Mouse (Mus musculus) left cerebral cortex, adult 2 months (tissue): ENCODE results near the gene Cpne2. TPM values are rescaled to one million over a fixed set of nuclear protein-coding genes. Genes with fewer than 3 reads are reported as not detected.

Source experiments
- DNase-seq, 2 experiments: peaks; one replicate each; pipeline ENCODE4 v3.0.0; 2021 to 2022; ENCODE audit warnings: low spot score in 2 of 2, mixed read lengths in 1 of 2; ENCODE audit errors: extremely low spot score in 1 of 2
- H3K27ac ChIP-seq: fragments of 200-600 bp; 2 replicates; pipeline ENCODE4 v1.8.1; 2022
- H3K4me3 ChIP-seq: fragments of 200-600 bp; 2 replicates; pipeline ENCODE4 v1.8.1; 2022
- CTCF ChIP-seq: fragments of 200-600 bp; IDR thresholded peaks from 2 replicates; pipeline ENCODE4 v1.8.1; 2022; ENCODE audit warnings: antibody characterized with exemption, mild to moderate bottlenecking, moderate library complexity
- intact Hi-C: fragments of 180-260 bp; cut with DNase I; formaldehyde crosslinking; loops from one replicate; pipeline ENCODE4 v1.15.1; 2025
- long read RNA-seq, 2 experiments: library from polyadenylated mRNA; stranded (forward); transcript quantifications; one replicate each; pipeline ENCODE4 v2.0.0; 2021; ENCODE audit warnings: borderline mapping rate in 2 of 2
- total RNA-seq, 2 experiments: library from RNA; stranded (reverse); gene quantifications; 2 replicates each; pipeline ENCODE4 v1.2.3; 2021

Gene Cpne2
- 10 to 100 TPM; 19.9 to 26.1 TPM for total RNA-seq
- long read RNA-seq, experiment 1, transcript Cpne2-201 (16 exons, 2,342 nt) = major isoform, 25 of 28 reads
- long read RNA-seq, experiment 1, partial matches to known transcripts = 1 of 28 reads
- long read RNA-seq, experiment 1, other reads (novel, unspliced or antisense) = 1 of 28 reads
- long read RNA-seq, experiment 2, transcript Cpne2-201 (16 exons, 2,342 nt) = major isoform, 21 of 26 reads
- long read RNA-seq, experiment 2, partial matches to known transcripts = 1 of 26 reads
- long read RNA-seq, experiment 2, other reads (novel, unspliced or antisense) = 4 of 26 reads

DNA sequence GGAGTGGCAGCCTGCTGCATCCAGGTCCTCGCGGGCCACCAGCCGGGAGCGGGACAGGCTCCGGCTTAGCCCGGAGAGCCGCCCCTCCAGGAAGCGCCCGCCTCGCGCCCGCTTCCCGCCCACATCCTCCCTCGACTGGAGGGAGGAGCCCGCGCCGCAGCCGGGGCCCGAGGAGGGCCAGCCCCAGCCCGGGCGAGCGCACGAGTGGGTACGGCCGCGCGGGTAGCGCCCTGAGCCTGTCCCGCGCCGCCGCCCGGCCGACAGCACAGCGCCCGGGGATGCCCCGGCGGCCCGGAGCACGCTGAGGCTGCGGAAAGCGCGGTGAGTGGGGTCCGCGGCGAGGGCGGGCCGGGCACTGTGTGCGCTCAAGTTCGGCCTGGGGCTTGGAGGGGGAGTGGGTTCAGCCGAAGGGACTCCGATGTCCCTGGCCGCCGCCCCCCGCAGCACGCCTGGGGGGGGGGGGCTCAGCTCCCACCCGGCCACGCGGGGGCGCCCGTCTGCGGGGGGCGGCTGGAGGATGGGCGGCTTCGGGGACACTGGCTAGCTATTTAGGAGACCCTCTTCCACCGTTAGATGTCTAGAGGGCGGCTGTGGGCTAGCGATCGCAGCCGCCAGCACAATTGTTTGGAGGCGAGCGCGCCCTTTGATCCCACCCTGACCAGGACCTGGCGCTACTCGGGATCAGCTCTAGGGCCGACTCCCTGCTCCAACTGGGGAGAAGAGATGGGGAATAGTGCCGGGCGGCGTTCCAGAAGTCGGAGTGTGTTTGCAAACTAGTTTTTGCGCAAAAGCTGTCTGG is at the start of gene Cpne2:
TSS of gene Cpne2 (plus strand) at position 118 of the 799 bp plus-strand sequence.
- Histone ChIP-seq H3K27ac (peak within 1 kb of the TSS; percentile 50), H3K4me3 (peak within 1 kb of the TSS; percentile 62)
- DNase-seq = peak; percentile 42 to 52
- peak; percentile 52 for TF ChIP-seq CTCF
- intact Hi-C loops = loop anchor here (2.0 kb wide), 1 partner anchor 170 kb away; no protein-coding TSS in a partner anchor

DNA sequence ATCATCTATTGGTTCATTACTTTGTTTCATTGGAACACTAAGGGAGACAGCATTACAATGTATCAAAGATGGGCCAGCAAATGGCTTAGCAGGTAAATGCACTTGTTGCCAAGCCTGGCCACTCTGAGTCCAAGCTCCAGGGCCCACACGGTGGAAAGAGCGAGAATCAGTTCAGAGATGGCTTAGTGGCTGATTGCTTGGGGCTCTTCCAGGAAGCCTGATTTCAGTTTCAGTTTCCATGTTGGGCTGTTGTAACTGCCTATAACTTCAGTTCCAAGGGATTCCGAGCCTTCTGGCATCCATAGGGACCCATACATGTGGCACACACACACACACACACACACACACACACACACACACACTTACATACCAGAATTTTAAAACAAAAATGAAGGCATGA is 47.5 kb upstream of the Cpne2 start:
- no peak overlapping the region for H3K4me3 ChIP-seq
- no peak for DNase-seq
- intact Hi-C loops = no loop called here
- TF ChIP-seq CTCF = no peak
- no peak overlapping the region for H3K27ac ChIP-seq

DNA sequence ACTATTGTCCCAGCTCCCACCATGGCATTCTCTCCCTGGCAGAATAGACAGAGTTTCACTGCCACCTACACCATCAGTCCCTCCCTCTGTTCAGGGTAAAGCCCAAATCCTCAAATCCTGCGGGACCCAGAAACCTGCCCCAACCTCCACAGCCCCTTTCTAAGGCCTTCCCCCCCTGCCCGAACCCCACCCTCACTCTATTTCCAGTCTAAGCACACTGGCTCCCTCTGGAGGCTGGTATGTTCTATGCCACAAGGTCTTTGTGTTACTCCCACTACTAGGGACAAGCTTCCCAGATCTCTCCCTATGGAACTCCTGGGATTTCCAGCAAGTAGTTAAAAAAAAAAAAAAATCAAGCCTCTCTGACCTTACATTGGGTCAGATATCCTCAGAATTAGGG is 46.9 kb upstream of the Cpne2 start:
- TF ChIP-seq CTCF = peak; percentile 62
- intact Hi-C loops = no loop called here
- H3K4me3 ChIP-seq = no peak overlapping the region
- H3K27ac ChIP-seq = no peak overlapping the region
- peak; percentile 22 to 35 for DNase-seq

DNA sequence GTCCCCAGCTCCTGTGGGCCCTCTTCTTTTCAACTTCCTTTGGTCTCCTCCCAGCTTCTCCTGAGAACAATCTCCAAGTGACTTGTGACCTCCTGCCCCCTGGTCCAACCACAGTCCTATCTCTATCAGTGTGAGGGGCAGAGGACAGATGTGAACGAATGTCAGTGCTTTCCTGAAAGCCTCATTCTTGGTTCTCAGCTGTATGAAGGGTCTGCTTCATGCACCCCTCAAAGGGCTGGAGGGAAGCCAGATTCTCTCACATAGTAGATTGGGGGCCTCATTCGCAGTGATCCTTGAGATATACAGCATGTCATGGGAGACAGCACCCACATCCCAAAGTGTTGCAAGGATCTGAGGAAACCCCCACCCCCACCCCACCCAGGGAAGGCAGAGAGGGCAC is 44.8 kb upstream of the Cpne2 start:
- Histone ChIP-seq H3K27ac (no peak overlapping the region), H3K4me3 (no peak overlapping the region)
- intact Hi-C loops = no loop called here
- TF ChIP-seq CTCF = no peak
- DNase-seq = no peak

DNA sequence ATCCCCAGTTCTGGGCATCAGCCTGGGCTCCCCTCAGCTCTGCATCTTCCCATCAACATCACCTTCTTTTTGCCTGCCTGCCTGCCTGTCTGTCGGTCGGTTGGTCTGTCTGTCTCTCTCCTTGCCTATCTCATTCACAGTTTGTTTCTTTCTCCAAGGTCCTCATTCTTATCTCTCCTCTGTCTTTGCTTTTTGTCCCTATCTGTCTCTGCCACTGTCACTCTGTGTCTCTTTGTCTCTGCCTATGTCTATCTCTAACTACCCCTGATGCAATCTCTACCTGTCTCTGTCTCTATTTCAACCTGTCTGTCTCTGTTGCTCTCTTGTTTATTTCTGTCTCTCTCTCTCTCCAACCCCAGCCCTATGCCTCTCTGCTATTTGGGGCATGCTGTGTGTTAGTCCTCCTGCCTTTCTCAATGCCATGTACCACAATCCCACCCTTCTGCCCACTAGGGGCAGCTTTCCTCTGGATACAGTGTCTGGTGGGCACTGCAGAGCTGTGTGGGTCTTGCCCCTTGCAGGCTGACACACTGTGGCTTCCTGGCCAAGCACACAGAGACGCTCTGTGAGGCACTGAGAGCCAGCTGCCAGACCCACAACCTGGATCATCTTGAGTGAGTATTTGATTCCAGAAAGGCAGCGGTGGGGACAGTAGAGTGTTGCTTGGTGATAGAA is 42.8 kb upstream of the Cpne2 start:
- TF ChIP-seq CTCF = peak; percentile 5
- intact Hi-C loops = no loop called here
- no peak overlapping the region for H3K27ac ChIP-seq
- DNase-seq = no peak
- H3K4me3 ChIP-seq = no peak overlapping the region

DNA sequence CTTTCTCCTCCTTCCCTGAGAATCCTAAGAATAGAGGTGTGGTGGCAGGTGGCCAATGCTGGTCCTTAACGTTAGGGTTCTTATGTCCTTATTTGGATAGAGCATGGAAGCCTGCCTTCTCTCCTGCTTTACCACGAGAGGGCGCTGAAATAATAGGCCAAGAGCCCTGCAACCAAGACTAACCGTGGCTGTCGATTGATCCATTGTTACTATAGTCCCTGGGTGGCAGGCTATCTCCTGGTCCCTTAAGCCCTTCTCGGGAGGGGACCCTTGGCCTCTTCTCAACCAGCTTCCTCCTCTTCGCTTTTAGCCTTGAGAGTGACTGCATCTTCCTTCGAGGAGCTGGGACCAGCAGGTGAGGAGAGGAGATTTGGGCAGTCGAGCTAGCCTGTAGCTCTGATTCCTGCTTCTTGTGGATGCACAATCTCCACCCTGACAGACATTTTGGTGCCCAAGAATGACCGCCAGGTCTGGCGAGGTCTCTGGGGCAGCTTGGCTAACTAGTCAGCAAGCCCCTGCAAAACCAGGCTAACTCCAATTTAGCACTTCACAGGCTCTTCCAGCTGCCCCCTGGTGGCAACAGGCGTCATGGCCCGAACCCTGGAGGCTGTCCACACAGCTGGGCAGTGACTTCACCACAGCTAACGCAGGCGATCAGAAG is 40.6 kb upstream of the Cpne2 start:
- peak; percentile 67 for TF ChIP-seq CTCF
- DNase-seq = peak; percentile 60 to 79
- intact Hi-C loops = loop anchor here (1.0 to 2.0 kb wide), 3 partner anchors 92 to 211 kb away; no protein-coding TSS in a partner anchor
- H3K27ac ChIP-seq = no peak overlapping the region
- H3K4me3 ChIP-seq = no peak overlapping the region

DNA sequence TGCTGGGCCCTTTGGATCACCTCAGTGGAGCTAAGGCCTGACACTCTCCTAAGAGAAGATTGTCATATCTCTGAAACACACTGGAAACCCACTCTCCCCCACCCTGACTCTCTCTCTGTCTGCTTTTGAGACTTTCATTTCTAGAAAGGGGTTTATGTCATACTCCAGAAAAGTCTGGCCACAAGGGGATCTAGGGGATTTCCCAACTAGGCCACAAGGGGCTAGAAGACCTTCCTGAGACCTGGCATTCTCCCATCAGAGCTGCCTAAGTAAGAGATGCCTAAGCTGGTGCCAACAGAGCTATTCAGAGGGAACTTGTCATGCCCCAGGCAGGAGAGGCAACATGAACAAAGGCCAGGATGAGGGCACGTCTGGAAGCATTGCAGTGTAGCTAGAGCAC is 39.5 kb upstream of the Cpne2 start:
- intact Hi-C loops = loop anchor here (2.0 kb wide), 1 partner anchor 162 kb away; no protein-coding TSS in a partner anchor
- Histone ChIP-seq H3K4me3 (no peak overlapping the region), H3K27ac (no peak overlapping the region)
- TF ChIP-seq CTCF = no peak; the same call in 1 of the 2 replicates
- no peak for DNase-seq

DNA sequence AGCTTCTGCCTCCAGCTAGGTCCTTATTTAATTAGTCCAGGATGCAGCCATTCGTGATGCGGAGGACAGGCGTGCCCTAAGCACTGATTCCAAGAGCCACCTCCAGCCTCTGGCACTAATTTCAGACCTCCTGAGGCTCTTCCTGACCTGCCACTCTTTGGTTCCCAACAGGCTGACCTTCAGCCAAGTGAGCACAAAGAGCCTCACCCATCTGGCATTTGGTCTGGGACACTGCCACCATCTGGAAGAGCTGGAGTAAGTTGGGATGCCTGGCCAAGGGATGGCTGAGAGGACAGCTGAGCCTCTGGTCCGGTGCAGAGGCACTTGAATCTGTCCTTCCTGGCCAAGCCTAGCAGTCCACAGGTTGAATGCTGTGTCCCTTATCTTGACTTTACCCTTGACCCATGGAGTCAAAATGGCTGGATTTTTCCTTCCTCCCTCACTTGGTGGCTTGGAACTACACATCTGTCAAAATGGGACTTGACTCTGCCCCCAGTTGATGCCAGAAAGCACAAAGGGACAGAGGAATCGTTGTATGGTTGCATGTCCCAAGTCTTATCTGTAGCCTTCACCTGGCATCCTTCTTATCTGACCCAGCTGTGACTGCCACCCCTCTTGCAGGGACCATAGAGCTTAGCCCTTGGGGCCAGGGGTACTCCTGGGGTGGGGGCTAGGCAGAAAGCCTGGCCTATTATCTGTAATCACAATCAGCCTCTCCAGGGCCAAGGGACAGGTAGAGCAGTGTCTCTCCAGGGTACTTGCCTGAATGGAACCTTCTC is 17.2 kb upstream of the Cpne2 start:
- intact Hi-C loops = no loop called here
- H3K27ac ChIP-seq = no peak overlapping the region
- DNase-seq = no peak
- TF ChIP-seq CTCF = no peak
- no peak overlapping the region for H3K4me3 ChIP-seq

DNA sequence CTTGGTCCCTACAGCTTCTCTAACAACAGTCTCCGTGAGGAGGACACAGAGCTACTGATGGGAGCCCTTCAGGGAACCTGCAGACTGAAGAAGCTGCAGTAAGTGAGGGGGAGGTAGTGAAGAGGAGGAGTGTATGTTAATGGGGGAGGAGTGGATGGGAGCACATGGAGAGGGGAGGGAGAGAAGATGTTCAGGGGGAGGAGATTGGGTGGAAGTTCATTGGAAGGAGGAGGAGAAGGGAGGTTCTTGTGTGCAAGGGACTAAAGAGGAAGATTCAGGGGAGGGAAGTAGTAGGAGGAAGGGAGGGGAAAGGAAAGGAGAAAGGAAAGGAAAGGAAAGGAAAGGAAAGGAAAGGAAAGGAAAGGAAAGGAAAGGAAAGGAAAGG is 16.6 kb upstream of the Cpne2 start:
- intact Hi-C loops = no loop called here
- TF ChIP-seq CTCF = no peak
- no peak for DNase-seq

DNA sequence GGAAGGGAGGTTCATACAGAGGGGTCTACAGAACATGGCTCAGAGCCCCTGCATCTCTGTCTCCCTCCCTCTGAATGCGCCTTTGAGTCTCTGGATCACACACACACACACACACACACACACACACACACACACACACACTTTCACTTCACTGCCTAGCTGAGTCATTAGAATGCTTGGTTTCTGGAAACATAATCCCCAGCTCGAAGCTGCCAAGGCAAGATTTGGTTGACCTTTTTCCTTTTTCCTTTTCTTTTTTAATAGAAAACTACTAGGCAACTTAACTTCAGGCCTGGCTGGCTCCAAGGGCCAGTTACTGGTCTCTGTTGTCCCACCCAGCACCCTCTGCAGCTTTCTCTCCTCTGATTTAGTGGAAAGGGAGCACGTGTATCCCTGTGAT is 16.0 kb upstream of the Cpne2 start:
- intact Hi-C loops = no loop called here
- DNase-seq = no peak
- no peak for TF ChIP-seq CTCF
- Histone ChIP-seq H3K27ac (no peak overlapping the region), H3K4me3 (no peak overlapping the region)

More for the DNA sequence above, 16.6 kb upstream of the Cpne2 start:
- no peak overlapping the region for H3K27ac ChIP-seq
- no peak overlapping the region for H3K4me3 ChIP-seq

DNA sequence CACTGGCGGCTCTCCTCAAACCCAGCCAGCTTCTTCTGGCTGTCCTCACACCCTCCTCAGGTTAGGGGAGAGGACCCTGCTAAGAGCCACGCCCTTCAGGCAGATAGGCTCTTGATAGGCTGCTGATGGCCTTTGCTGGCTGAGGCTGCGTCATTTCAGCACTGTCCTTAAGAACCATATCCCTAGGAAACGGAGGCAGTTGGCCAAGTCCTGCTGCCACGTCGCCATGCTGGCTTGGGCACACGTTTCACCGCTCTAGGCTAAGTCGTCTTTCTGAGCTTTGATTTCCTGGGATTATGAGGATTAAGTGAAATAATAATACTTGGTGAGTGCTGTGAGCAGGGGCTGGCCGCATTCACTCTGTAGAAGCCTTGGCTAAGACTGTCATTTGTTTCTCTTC is 14.5 kb upstream of the Cpne2 start:
- no peak overlapping the region for H3K27ac ChIP-seq
- H3K4me3 ChIP-seq = no peak overlapping the region
- no peak for DNase-seq
- no peak for TF ChIP-seq CTCF
- intact Hi-C loops = no loop called here
